Mouse (Mus musculus): ENCODE results near the gene 1700037H04Rik.

GRCm38 (mm10) chr2:131143007-131143780 is 16.7 kb downstream of the 1700037H04Rik start:
- no peak for TF ChIP-seq CTCF (IDR thresholded peaks at IDR 0.05; ENCODE audit: control insufficient read depth, insufficient read depth, insufficient read length)
- no peak for TF ChIP-seq MAX (IDR thresholded peaks at IDR 0.05)
- no peak for TF ChIP-seq USF1 (IDR thresholded peaks at IDR 0.05; ENCODE audit: low read depth)
- TF ChIP-seq MYOG (IDR thresholded peaks at IDR 0.05; ENCODE audit: control insufficient read depth, extremely low read depth, insufficient read length), result no peak
- no peak for TF ChIP-seq CEBPB (IDR thresholded peaks at IDR 0.05; ENCODE audit: low read depth)
- no peak for TF ChIP-seq MYOD1 (IDR thresholded peaks at IDR 0.05; ENCODE audit: control insufficient read depth, insufficient read length, low read depth)
